Mouse (Mus musculus): Measurements from ENCODE around the gene Mylk3.

DNA sequence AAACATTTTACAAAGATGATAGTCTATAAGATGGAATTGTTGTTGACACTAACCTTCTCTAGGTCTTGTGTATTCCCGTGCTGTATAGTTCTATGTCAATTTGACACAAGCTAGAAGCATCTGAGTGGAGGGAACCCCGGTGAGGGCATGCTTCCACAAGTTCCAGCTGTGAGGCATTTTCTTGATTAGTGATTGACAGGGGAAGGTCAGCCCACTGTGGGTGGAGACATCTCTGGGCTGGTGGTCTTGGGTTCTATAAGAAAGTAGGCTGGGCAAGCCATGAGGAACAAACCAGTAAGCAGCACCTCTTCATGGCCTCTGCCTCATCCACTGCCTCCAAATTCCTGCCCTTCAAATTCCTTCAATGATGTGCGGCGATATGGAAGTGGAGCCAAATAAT is 11.9 kb downstream of the Mylk3 start:
- TF ChIP-seq EP300 (IDR thresholded peaks at IDR 0.05) (no peak), CTCF (IDR thresholded peaks at IDR 0.05) (no peak)
